Mouse (Mus musculus): ENCODE measurements at regions not wholly inside any gene's neighbourhood (a gene's known extent, or its start where the extent isn't known, plus 50 kb on each side); places are given as distances from the start of the nearest gene placed in this dataset.

DNA sequence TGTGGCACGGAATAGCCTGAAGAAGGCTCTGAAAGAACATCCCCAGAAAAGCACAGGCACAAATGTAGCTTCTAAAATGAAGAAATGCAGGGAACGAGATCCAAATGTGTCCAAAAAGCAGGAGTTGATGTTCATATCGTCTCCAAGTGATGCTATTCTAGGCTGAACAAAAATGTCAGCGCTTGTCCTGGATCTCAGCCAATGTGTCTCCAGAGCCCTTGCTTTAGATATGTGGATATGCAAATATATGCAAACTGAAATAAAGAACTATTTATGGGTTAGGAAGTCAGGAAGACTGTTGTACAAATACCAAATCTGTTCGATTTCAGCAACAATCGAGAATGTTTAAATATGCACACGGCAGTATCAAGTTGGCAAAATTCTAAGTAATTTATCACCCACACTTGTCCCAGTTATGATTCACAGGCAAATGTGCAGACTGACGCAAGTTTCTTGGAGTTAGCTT, 320.4 kb downstream of the Synb start:
- peak in 1 of 2 experiments; percentile 8 for DNase-seq

DNA sequence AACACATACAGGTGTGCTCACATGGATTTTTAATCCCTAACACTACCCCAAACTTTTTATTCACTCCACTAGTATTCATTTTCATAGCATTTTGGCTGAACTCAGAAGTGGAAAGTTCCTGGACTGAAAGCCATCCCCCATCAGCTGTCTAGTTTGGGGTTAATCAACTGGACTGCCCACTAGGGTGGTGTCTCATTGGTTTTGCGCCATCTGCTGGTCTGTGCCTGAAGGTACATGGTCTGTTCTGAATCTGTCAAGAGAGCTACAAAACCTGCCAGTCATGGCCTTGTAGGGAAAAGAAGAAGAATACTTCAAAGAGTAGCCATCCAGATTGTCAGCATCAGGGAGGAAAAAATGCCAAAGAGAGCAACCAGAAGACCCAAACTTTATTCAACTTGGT, 327.3 kb downstream of the Synb start:
- DNase-seq, result peak; percentile 40 to 41

- DNase-seq, result no peak
These were observed 339.3 kb downstream of the Synb start for GRCm38 (mm10) chr14:68954577-68955460.

GRCm38 (mm10) chr14:68945906-68946305, 348.2 kb downstream of the Synb start:
- DNase-seq, result no peak

- no peak for DNase-seq
These were observed 348.7 kb downstream of the Synb start for GRCm38 (mm10) chr14:68945434-68945833.

- no peak for DNase-seq
These were observed 352.3 kb downstream of the Synb start for GRCm38 (mm10) chr14:68941759-68942158.

- DNase-seq, result no peak
These were observed 352.9 kb downstream of the Synb start for GRCm38 (mm10) chr14:68941132-68941690.

DNA sequence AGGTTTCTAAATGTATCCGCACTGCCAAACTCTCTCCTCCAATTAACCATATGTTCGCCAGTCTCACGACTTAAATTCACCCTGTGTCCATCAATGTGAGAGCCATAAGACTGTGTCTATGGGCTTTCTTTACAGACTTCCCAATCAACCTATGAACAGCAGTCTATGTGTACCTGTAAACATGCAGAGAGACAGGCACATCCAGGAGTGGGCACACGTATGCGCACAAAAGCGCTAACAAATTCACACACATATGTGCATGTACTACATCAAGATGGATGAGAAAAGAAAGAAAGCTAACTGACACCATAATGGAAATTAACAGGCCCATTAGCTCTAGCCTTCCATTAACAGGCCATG, 358.8 kb downstream of the Synb start:
- no peak for DNase-seq

DNA sequence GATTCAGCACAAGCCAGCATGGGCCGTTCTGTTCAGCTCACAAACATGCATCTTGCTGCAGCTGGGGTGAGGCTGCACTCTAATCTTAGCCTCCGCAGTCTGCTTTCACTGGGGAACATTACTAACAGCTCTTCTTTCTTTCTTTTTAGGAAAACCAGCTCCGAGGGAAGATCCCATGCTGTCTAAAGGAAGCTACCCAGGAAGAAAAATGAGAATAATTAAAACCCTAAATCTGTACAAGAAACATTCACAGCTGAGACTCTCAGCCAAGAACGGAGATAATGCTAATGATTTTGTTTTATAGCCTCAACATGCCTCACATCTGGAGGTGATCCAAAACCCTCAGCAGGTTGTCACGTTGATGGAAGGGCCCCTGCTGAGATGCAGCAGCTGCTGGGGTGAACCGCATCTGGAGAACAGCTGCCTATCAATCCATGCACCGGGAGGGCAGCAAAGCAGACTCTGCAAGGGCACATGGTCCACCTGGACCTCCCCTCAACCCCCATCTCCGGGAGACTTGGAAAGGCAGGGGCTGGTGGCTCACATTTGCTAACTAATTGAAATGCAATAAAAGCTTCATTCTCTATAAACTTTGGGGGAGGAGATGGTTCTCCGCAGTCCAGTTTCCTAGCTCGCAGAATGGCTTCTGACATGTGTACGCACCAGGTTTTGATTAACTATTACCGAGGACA, 359.3 kb downstream of the Synb start:
- DNase-seq, result no peak

DNA sequence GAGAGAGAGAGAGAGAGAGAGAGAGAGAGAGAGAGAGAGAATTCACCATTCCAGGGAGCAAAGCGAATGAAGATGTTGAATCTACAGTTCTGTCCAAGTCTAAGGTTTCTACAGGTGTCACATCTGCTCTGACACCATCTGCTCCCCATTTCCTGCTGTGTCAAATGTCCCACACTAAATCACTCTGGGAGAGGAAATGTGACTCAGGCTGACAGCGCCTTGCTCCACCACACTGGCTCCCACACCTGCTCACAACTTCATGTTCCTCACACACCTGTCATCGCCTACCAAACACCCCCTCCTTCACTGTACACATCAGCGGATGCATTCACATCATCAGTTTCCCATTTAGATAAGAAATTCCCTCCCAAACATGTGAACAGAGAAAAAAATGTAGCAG, 366.3 kb downstream of the Synb start:
- DNase-seq, result no peak

DNA sequence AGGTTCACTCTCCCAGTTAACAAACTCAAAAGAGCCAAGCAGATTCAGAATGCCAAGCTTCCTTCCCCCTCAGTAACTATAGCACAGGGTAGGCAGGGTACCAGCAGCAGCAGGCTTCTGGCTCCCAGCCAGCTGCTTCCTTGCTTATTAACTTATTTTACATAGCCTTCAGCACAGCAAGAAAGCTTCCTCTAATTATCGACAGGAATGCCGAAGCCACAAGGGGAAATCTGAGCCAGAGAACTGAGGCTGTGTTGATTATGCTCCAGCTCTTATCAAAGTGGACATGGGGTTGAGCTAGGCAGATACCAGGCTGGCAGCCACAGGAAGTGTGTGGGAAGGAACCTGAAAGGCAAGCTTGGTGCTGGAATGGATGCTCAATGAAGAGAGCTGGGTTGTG, 371.0 kb downstream of the Synb start:
- DNase-seq, result peak; percentile 31 to 33

DNA sequence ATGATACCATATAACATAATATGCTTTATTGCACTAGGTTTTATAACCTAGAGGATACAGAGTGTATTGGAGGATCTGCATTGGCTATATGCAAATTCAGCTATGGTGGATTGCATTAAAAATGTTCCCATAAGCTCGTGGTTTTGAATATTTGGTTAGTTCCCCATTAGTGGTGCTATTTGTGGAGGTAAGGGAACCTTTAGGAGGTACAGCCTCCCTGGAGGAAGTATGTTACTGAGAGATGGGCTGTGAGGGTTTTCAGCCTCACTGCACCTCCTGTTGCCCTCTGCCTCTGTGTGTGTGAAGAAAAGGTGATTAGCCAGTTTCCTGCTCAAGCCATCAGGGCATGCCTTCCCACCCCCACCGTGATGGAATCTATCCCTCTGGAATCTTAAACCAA, 372.1 kb downstream of the Synb start:
- no peak for DNase-seq

DNA sequence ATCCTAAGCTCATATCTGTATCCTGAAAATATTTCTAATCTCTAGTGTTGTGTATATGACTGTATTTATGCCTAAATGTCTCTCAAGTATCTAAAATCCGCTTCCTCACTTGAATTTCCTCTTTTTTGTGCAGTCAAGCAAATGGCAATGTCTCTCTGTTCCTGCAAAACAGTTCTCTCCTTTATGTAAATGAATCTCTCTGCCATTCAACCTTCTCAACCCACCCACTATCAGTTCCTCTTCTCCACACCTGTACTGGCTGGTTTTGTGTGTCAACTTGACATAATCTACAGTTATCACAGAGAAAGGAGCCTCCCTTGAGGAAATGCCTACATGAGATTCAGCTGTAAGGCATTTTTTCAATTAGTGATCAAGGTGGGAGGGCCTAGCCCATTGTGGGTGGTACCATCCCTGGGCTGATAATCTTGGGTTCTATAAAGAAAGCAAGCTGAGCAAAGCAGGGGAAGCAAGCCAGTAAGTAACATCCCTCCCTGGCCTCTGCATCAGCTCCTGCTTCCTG, 375.5 kb downstream of the Synb start:
- no peak for DNase-seq

DNA sequence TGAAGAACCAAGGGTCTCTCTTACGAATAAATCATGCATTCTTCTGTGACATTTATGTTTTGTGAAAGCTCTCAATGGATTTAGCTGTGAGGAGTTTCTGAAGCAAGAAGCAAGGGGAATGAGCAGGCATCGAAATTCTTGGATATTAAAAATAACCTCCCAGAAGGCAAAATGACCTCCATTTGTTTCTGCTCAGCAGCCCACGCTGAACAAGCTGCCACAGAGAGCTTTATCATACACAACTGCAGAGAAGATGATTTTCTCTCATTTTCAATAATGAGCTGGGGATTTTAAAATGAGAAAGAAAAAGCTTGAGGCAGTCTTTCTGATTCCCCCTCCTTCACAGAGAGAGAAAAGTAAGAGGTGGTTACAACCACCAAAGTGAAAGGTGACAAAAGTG, 394.2 kb downstream of the Synb start:
- DNase-seq, result no peak

GRCm38 (mm10) chr14:68877171-68877570, 416.9 kb downstream of the Synb start:
- no peak for DNase-seq

DNA sequence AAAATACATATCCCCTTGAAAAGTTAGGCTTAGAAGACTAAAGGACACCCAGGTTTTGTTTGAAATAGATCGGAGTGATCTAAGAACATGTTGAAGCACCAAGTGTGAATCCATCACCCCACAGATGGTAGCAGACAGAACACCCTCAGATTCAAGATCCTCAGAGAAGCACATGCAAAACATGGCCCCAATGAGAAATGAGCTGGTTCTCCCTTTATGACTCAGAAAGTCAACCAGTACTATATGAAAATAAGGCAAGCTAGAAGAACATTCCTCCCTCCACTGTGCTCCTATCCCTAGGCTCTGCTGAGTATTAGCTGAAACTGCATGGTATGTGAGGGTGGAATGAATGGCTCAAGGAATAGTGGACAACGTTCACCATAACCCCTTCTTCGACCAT, 433.0 kb downstream of the Synb start:
- no peak for DNase-seq

GRCm38 (mm10) chr14:68857948-68858347, 436.2 kb downstream of the Synb start:
- DNase-seq, result no peak

DNA sequence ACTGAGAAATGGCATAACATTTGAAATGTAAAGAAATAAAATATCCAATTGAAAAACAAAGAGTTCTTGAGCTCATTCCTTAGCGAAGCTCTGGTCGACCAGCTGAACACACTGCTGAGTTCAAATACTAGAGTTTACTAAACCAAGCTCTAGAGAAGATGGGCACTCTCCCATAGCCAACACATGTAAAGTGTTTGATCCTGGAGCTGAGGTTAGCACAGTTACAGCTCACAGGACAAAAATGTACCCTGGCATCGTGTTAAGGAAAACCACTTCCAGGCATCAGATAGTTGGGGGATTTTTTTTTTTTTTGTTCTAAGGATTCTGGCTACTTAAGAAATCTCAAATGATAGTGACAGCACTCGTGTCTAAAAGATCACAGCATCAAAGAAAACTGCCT, 445.6 kb downstream of the Synb start:
- no peak for DNase-seq

GRCm38 (mm10) chr14:68847609-68848008, 446.5 kb downstream of the Synb start:
- no peak for DNase-seq

GRCm38 (mm10) chr14:68820241-68820640, 473.9 kb downstream of the Synb start:
- peak; percentile 6 to 22 for DNase-seq

DNA sequence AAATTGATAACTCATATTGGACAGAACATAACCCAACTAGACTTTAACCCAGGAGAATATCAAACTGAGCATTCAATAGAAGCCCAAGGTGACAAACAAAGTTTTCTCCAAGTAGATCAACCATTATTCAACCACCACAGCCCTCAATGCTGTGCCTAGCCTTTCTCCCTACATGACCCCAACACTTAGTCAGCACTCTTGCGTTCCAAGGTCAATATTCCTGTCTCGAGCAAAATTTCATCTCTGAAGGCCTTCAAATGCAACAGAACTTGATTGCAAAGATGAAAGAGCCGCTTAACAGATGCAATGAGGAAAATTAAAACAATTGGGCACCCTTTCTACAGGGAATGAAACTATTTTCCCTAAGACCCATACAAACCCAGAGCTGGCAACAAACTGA, 485.1 kb downstream of the Synb start:
- no peak for DNase-seq

GRCm38 (mm10) chr14:68807918-68808317, 486.2 kb downstream of the Synb start:
- no peak for DNase-seq

- DNase-seq, result no peak
These were observed 487.5 kb downstream of the Synb start for GRCm38 (mm10) chr14:68806646-68807045.

- no peak for DNase-seq
These were observed 509.7 kb downstream of the Synb start for GRCm38 (mm10) chr14:68784395-68784794.

Data from cerebellum, postnatal 36 days (tissue).